Mouse (Mus musculus) megakaryocyte, embryonic 14.5 days (primary cell): ENCODE results near the gene Tcf25. TPM values are rescaled to one million over a fixed set of nuclear protein-coding genes. Genes with fewer than 3 reads are reported as not detected.
A peak's percentile ranks its signal among the peaks of the same experiment; 100 is the strongest.

Experiments used
- H3K27me3 ChIP-seq: replicated peaks from 2 replicates; pipeline ENCODE3; 2012; ENCODE audit warnings: inconsistent platforms
- H3K36me3 ChIP-seq: replicated peaks from 2 replicates; pipeline ENCODE3; 2012; ENCODE audit warnings: low read length, inconsistent platforms, mixed read lengths
- H3K4me1 ChIP-seq: 2 replicates; pipeline ENCODE4 v1.6.1; 2012; ENCODE audit warnings: inconsistent platforms
- H3K4me3 ChIP-seq: replicated peaks from 2 replicates; pipeline ENCODE3; 2012; ENCODE audit warnings: moderate library complexity, mild to moderate bottlenecking, inconsistent platforms
- H3K9me3 ChIP-seq: 2 replicates; pipeline ENCODE4 v1.6.1; 2012; ENCODE audit warnings: inconsistent platforms
- FLI1 ChIP-seq: IDR thresholded peaks from 2 replicates; pipeline ENCODE4 v1.6.1; 2012; ENCODE audit warnings: low read length, inconsistent platforms, mixed read lengths
- GATA1 ChIP-seq: IDR thresholded peaks from 3 replicates; pipeline ENCODE4 v1.6.1; 2012; ENCODE audit warnings: mixed read lengths, low read length, inconsistent platforms, borderline replicate concordance
- polyA plus RNA-seq: library from polyadenylated mRNA; stranded (reverse); fragments of >175 nt; gene quantifications from 2 replicates; pipeline ENCODE4 v1.2.3, GENCODE M21; 2012; ENCODE audit warnings: low replicate concordance; ENCODE audit not compliant: insufficient read depth

The Tcf25 gene
- polyA plus RNA-seq, 1 experiment: 108 TPM

- peaks cover 88% of the 10 kb centered on the region for H3K36me3 ChIP-seq
- TF ChIP-seq GATA1 (no peak), FLI1 (no peak)
- H3K27me3 ChIP-seq: no peaks in the 10 kb centered on the region
- no peaks in the 10 kb centered on the region for H3K9me3 ChIP-seq
- no peak overlapping the region for H3K4me3 ChIP-seq
- H3K4me1 ChIP-seq: peaks cover 17% of the 10 kb centered on the region
Observed at GRCm38 (mm10) chr8:123381711-123382110, 8.2 kb downstream of the Tcf25 start.

- H3K4me1 ChIP-seq: peaks cover 13% of the 10 kb centered on the region
- H3K4me3 ChIP-seq: no peak overlapping the region
- no peaks in the 10 kb centered on the region for H3K27me3 ChIP-seq
- no peaks in the 10 kb centered on the region for H3K9me3 ChIP-seq
- peaks cover 92% of the 10 kb centered on the region for H3K36me3 ChIP-seq
- TF ChIP-seq GATA1 (no peak), FLI1 (no peak)
Observed at GRCm38 (mm10) chr8:123382516-123382915, 9.0 kb downstream of the Tcf25 start.

GRCm38 (mm10) chr8:123384883-123385540 lies 11.5 kb downstream of the Tcf25 start:
- no peak overlapping the region for H3K4me3 ChIP-seq
- H3K36me3 ChIP-seq: peaks cover 100% of the 10 kb centered on the region
- H3K27me3 ChIP-seq: no peaks in the 10 kb centered on the region
- H3K9me3 ChIP-seq: no peaks in the 10 kb centered on the region
- TF ChIP-seq GATA1 (no peak), FLI1 (no peak)
- peaks cover 31% of the 10 kb centered on the region for H3K4me1 ChIP-seq

- Histone ChIP-seq H3K4me1 (peaks cover 33% of the 10 kb centered on the region), H3K36me3 (peaks cover 100% of the 10 kb centered on the region), H3K27me3 (no peaks in the 10 kb centered on the region), H3K4me3 (no peak overlapping the region), H3K9me3 (no peaks in the 10 kb centered on the region)
- TF ChIP-seq FLI1: no peak
- no peak for TF ChIP-seq GATA1
Observed at GRCm38 (mm10) chr8:123387041-123387440, 13.5 kb downstream of the Tcf25 start.

- peaks cover 35% of the 10 kb centered on the region for H3K4me1 ChIP-seq
- H3K36me3 ChIP-seq: peaks cover 100% of the 10 kb centered on the region
- TF ChIP-seq FLI1 (no peak), GATA1 (no peak)
Observed at GRCm38 (mm10) chr8:123387801-123388200, 14.2 kb downstream of the Tcf25 start.

GRCm38 (mm10) chr8:123389026-123389425 lies 15.5 kb downstream of the Tcf25 start:
- Histone ChIP-seq H3K4me1 (peaks cover 45% of the 10 kb centered on the region), H3K27me3 (no peaks in the 10 kb centered on the region), H3K36me3 (peaks cover 100% of the 10 kb centered on the region), H3K4me3 (no peak overlapping the region), H3K9me3 (no peaks in the 10 kb centered on the region)
- TF ChIP-seq FLI1 (no peak), GATA1 (no peak)

More at GRCm38 (mm10) chr8:123387801-123388200, 14.2 kb downstream of the Tcf25 start:
- no peak overlapping the region for H3K4me3 ChIP-seq
- H3K9me3 ChIP-seq: no peaks in the 10 kb centered on the region
- no peaks in the 10 kb centered on the region for H3K27me3 ChIP-seq

GRCm38 (mm10) chr8:123398308-123398707 lies 24.8 kb downstream of the Tcf25 start:
- peaks cover 99% of the 10 kb centered on the region for H3K36me3 ChIP-seq
- H3K27me3 ChIP-seq: no peaks in the 10 kb centered on the region
- TF ChIP-seq GATA1: no peak
- TF ChIP-seq FLI1: no peak
- H3K4me3 ChIP-seq: peak overlapping the region; percentile 85
- H3K9me3 ChIP-seq: no peaks in the 10 kb centered on the region
- peaks cover 66% of the 10 kb centered on the region for H3K4me1 ChIP-seq

- Histone ChIP-seq H3K27me3 (peaks cover 25% of the 10 kb centered on the region), H3K4me3 (no peak overlapping the region), H3K36me3 (peaks cover 71% of the 10 kb centered on the region), H3K9me3 (no peaks in the 10 kb centered on the region), H3K4me1 (peaks cover 59% of the 10 kb centered on the region)
- TF ChIP-seq GATA1: no peak
- TF ChIP-seq FLI1: no peak
Observed at GRCm38 (mm10) chr8:123401936-123402335, 28.4 kb downstream of the Tcf25 start.

- Histone ChIP-seq H3K4me1 (peaks cover 59% of the 10 kb centered on the region), H3K9me3 (no peaks in the 10 kb centered on the region), H3K4me3 (no peak overlapping the region), H3K36me3 (peaks cover 63% of the 10 kb centered on the region), H3K27me3 (peaks cover 34% of the 10 kb centered on the region)
- TF ChIP-seq FLI1 (no peak), GATA1 (no peak)
Observed at GRCm38 (mm10) chr8:123402730-123403326, 29.3 kb downstream of the Tcf25 start.

GRCm38 (mm10) chr8:123404521-123404920 lies 31.0 kb downstream of the Tcf25 start:
- TF ChIP-seq FLI1: no peak
- no peak for TF ChIP-seq GATA1
- H3K36me3 ChIP-seq: peaks cover 47% of the 10 kb centered on the region
- no peaks in the 10 kb centered on the region for H3K9me3 ChIP-seq
- H3K4me3 ChIP-seq: no peak overlapping the region
- peaks cover 43% of the 10 kb centered on the region for H3K27me3 ChIP-seq
- peaks cover 59% of the 10 kb centered on the region for H3K4me1 ChIP-seq
